Mouse (Mus musculus) limb, embryonic 11.5 days (tissue): ENCODE results near the gene Ptchd4. TPM values are rescaled to one million over a fixed set of nuclear protein-coding genes. Genes with fewer than 3 reads are reported as not detected.
A peak's percentile ranks its signal among the peaks of the same experiment; 100 is the strongest.

Experiments used
- ATAC-seq: fragments of 200-750 bp; cut with Nextera tagmentation; 2 replicates; pipeline ENCODE4 v1.8.0; 2017; ENCODE audit warnings: low read depth; ENCODE audit not compliant: insufficient number of reproducible peaks, low FRiP score, low TSS enrichment
- DNase-seq: peaks from one replicate; pipeline ENCODE4 v3.0.0-alpha.2; 2015; ENCODE audit warnings: low spot score
- H3K27ac ChIP-seq: fragments of 300-500 bp; sonication (generic); replicated peaks from 2 replicates; pipeline ENCODE4 v1.5.1; 2014; ENCODE audit warnings: low read depth, mild to moderate bottlenecking, low read length
- H3K27me3 ChIP-seq: fragments of 300-500 bp; sonication (generic); 2 replicates; pipeline ENCODE4 v1.6.1; 2014; ENCODE audit warnings: mild to moderate bottlenecking, low read length, mixed read lengths; ENCODE audit not compliant: control insufficient read depth, insufficient read depth
- H3K36me3 ChIP-seq: fragments of 300-500 bp; sonication (generic); 2 replicates; pipeline ENCODE4 v1.6.1; 2014; ENCODE audit warnings: mild to moderate bottlenecking, low read length, moderate library complexity, mixed read lengths; ENCODE audit not compliant: control insufficient read depth, insufficient read depth
- H3K4me1 ChIP-seq: fragments of 300-500 bp; sonication (generic); 2 replicates; pipeline ENCODE4 v1.6.1; 2014; ENCODE audit warnings: low read length, mixed read lengths; ENCODE audit not compliant: control insufficient read depth, insufficient read depth
- H3K4me2 ChIP-seq: fragments of 300-500 bp; sonication (generic); 2 replicates; pipeline ENCODE4 v1.6.1; 2014; ENCODE audit warnings: low read depth, mild to moderate bottlenecking, moderate library complexity; ENCODE audit not compliant: severe bottlenecking
- H3K4me3 ChIP-seq: fragments of 300-500 bp; sonication (generic); 2 replicates; pipeline ENCODE4 v1.5.1; 2014; ENCODE audit warnings: low read depth, low read length
- H3K9ac ChIP-seq: fragments of 300-500 bp; sonication (generic); 2 replicates; pipeline ENCODE4 v1.6.1; 2014; ENCODE audit warnings: mild to moderate bottlenecking, low read length
- H3K9me3 ChIP-seq: fragments of 300-500 bp; sonication (generic); 2 replicates; pipeline ENCODE4 v1.6.1; 2016; ENCODE audit warnings: low read length; ENCODE audit not compliant: control insufficient read depth
- WGBS: fragments of 180-500 bp; shearing (Covaris S2); extraction: QIAGEN DNeasy Blood & Tissue Kit; methylation state at CpG from one replicate; pipeline ENCODE4 v1.1.7; 2014; 5-methylcytosine and 5-hydroxymethylcytosine counted together
- polyA plus RNA-seq: library from polyadenylated mRNA; unstranded; fragments of >200 nt; fragmentation: Nextera tagmentation; extraction: Ambion mirVana; gene quantifications from 2 replicates; pipeline ENCODE4 v1.2.1, GENCODE M21; 2014

Ptchd4 gene
- polyA plus RNA-seq, 1 experiment from 2014 or later, result 1.1 TPM

DNA sequence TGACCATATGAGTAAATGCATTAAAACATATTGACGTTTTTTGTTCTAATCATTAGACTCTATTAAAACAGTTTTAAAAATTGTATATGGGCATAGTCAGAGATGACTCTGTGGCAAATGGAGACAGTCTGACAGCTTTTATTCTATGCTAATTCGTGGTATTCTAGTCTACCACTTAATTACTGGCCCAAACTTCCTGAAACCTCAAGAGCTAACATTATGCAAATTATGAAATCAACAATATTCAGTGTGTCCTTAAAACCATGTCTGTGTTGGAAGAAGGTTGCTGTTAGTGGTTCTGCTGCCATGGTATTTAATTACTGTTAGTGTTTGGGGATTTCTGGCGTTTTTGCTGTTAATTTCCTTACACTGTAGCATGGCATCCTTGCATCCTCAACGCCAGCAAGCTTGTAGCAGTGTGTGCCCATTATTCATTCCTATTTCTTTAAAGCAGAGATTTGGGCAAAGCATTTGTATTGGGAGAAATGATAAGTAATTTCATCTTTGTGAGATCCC, 12.6 kb upstream of the Ptchd4 start:
- H3K9ac ChIP-seq, result no peak overlapping the region
- H3K4me2 ChIP-seq, result no peak overlapping the region
- H3K4me3 ChIP-seq, result no peak overlapping the region
- H3K9me3 ChIP-seq, result no peaks in the 10 kb centered on the region
- H3K4me1 ChIP-seq, result no peaks in the 10 kb centered on the region
- DNase-seq (no peak), ATAC-seq (no peak)
- no peaks in the 10 kb centered on the region for H3K27me3 ChIP-seq
- 71% methylated on average over 4 of the region's 4 CpGs for WGBS
- no peaks in the 10 kb centered on the region for H3K36me3 ChIP-seq
- no peak overlapping the region for H3K27ac ChIP-seq

DNA sequence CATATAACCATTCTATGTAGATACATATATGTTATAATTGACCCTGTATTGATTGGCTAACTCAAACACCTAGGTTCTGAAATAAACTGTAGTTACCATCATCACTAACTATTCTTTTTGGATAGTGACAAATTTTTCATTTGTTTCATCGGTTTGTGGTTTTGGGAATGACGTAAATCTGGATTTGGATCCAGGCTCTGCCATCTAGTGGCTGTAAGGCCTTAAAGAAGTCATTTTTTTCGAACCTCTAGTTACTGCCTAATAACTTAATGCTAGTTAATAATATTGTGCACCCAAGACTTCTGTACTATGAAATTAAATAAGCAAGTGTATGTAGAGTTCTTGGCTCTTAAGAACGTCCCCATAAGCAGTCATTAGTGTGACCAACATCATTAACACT, 11.5 kb upstream of the Ptchd4 start:
- DNase-seq, result no peak
- H3K9ac ChIP-seq, result no peak overlapping the region
- no peaks in the 10 kb centered on the region for H3K36me3 ChIP-seq
- H3K9me3 ChIP-seq, result no peaks in the 10 kb centered on the region
- no peaks in the 10 kb centered on the region for H3K4me1 ChIP-seq
- no peaks in the 10 kb centered on the region for H3K27me3 ChIP-seq
- ATAC-seq, result no peak
- no peak overlapping the region for H3K4me2 ChIP-seq
- no peak overlapping the region for H3K27ac ChIP-seq
- no peak overlapping the region for H3K4me3 ChIP-seq
- WGBS, result 72% methylated on average over 4 of the region's 4 CpGs

DNA sequence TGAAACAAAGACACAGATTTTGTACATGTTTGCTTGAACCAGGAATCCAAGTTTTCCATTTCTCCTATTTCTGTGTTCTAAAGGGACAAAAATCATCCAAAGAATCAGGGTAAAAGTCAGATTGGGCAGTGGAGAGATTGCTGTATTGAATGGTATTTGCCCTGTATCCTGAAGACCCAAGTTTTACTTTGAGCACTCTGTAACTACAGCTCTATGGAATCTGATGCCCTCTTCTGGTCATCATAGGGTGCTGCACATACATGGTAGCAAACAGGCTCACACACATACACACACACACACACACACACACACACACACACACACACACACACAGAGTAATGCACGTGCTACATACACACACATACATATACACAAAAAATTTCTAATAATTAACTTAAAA, 8.7 kb upstream of the Ptchd4 start:
- no peak for ATAC-seq
- no peaks in the 10 kb centered on the region for H3K27me3 ChIP-seq
- no peaks in the 10 kb centered on the region for H3K36me3 ChIP-seq
- H3K4me1 ChIP-seq, result no peaks in the 10 kb centered on the region
- no peak overlapping the region for H3K4me2 ChIP-seq
- H3K9me3 ChIP-seq, result no peaks in the 10 kb centered on the region
- no peak overlapping the region for H3K4me3 ChIP-seq
- no peak overlapping the region for H3K9ac ChIP-seq
- no peak for DNase-seq
- WGBS, result 88% methylated on average over 1 of the region's 1 CpGs
- H3K27ac ChIP-seq, result no peak overlapping the region

GRCm38 (mm10) chr17:42310136-42310535, 5.6 kb upstream of the Ptchd4 start:
- H3K9me3 ChIP-seq, result no peaks in the 10 kb centered on the region
- ATAC-seq (no peak), DNase-seq (no peak)
- no peak overlapping the region for H3K4me2 ChIP-seq
- no peaks in the 10 kb centered on the region for H3K4me1 ChIP-seq
- no peaks in the 10 kb centered on the region for H3K36me3 ChIP-seq
- no peak overlapping the region for H3K9ac ChIP-seq
- H3K4me3 ChIP-seq, result no peak overlapping the region
- H3K27ac ChIP-seq, result no peak overlapping the region
- no peaks in the 10 kb centered on the region for H3K27me3 ChIP-seq

GRCm38 (mm10) chr17:42316612-42316982, 850 bp downstream of the Ptchd4 start:
- DNase-seq (peak; percentile 41), ATAC-seq (peak; percentile 68)
- H3K27me3 ChIP-seq, result peaks cover 5% of the 10 kb centered on the region; the same call in 1 of the 2 replicates
- H3K4me1 ChIP-seq, result no peaks in the 10 kb centered on the region
- WGBS, result 3% methylated on average over 22 of the region's 22 CpGs
- no peaks in the 10 kb centered on the region for H3K9me3 ChIP-seq
- peak overlapping the region; percentile 47; the same call in 1 of the 2 replicates for H3K9ac ChIP-seq
- no peak overlapping the region for H3K27ac ChIP-seq
- no peaks in the 10 kb centered on the region for H3K36me3 ChIP-seq
- peak overlapping the region; percentile 47 for H3K4me3 ChIP-seq
- H3K4me2 ChIP-seq, result peak overlapping the region; percentile 95

DNA sequence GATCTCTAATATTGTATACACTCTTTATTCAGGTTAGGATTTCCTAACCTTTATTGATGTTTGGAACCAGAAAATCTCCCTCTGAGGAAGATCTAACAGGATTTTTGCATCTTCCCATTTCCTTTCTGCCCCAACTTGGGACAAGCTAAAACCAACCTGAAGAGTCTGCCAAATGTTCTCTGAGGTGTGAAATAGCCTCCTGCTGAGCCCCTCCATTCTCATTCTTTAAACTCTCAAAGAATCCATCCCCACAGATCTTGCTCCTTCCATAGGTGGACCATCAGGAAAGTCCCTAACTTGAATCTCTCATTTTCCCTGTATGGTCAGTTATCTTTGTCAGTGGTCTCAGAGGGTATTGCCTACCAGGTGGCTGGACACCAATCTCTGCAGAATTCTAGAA, 20.0 kb downstream of the Ptchd4 start:
- Histone ChIP-seq H3K4me2 (no peak overlapping the region), H3K4me3 (no peak overlapping the region), H3K27me3 (no peaks in the 10 kb centered on the region), H3K4me1 (no peaks in the 10 kb centered on the region), H3K36me3 (no peaks in the 10 kb centered on the region), H3K9me3 (no peaks in the 10 kb centered on the region), H3K27ac (no peak overlapping the region), H3K9ac (no peak overlapping the region)
- DNase-seq, result no peak
- no peak for ATAC-seq

DNA sequence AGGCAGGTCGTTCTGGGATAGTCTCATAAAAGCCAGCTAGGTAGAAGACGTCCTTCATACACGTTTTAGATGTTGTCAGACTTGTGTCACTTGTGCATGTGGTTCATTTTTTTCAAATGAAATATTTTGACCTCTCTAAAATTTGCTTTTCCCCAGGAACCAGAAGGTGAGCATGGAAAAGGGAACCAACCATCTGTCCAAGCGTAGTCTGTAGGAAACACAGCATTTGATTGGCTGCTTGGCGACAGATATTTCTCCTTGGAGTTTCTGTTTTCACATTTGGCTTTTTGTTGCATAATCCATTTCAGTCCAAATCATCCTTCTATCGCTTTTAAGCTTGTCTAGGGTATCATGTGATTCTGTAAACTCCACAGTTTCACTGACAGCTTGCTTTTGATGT, 20.8 kb downstream of the Ptchd4 start:
- DNase-seq, result no peak
- no peak for ATAC-seq
- no peaks in the 10 kb centered on the region for H3K36me3 ChIP-seq
- H3K9ac ChIP-seq, result no peak overlapping the region
- no peaks in the 10 kb centered on the region for H3K9me3 ChIP-seq
- no peak overlapping the region for H3K27ac ChIP-seq
- 82% methylated on average over 6 of the region's 6 CpGs for WGBS
- H3K27me3 ChIP-seq, result no peaks in the 10 kb centered on the region
- no peak overlapping the region for H3K4me3 ChIP-seq
- H3K4me2 ChIP-seq, result no peak overlapping the region
- no peaks in the 10 kb centered on the region for H3K4me1 ChIP-seq

GRCm38 (mm10) chr17:42346027-42346426, 30.3 kb downstream of the Ptchd4 start:
- Histone ChIP-seq H3K36me3 (no peaks in the 10 kb centered on the region), H3K9ac (no peak overlapping the region), H3K27ac (no peak overlapping the region), H3K9me3 (no peaks in the 10 kb centered on the region), H3K27me3 (no peaks in the 10 kb centered on the region), H3K4me2 (no peak overlapping the region), H3K4me1 (no peaks in the 10 kb centered on the region), H3K4me3 (no peak overlapping the region)
- ATAC-seq (no peak), DNase-seq (no peak)

GRCm38 (mm10) chr17:42358481-42358880, 42.7 kb downstream of the Ptchd4 start:
- H3K4me3 ChIP-seq, result no peak overlapping the region
- DNase-seq, result no peak
- no peaks in the 10 kb centered on the region for H3K36me3 ChIP-seq
- H3K27me3 ChIP-seq, result no peaks in the 10 kb centered on the region
- no peak for ATAC-seq
- no peak overlapping the region for H3K27ac ChIP-seq
- H3K9me3 ChIP-seq, result no peaks in the 10 kb centered on the region
- 47% methylated on average over 1 of the region's 1 CpGs for WGBS
- H3K4me1 ChIP-seq, result no peaks in the 10 kb centered on the region
- no peak overlapping the region for H3K9ac ChIP-seq
- no peak overlapping the region for H3K4me2 ChIP-seq
